Mouse (Mus musculus): ENCODE data around the gene Cox7a1. TPM values are rescaled to one million over a fixed set of nuclear protein-coding genes. Genes with fewer than 3 reads are reported as not detected.

Gene Cox7a1
- polyA plus RNA-seq, 1 experiment from 2014 or later, result 4.4 TPM

DNA sequence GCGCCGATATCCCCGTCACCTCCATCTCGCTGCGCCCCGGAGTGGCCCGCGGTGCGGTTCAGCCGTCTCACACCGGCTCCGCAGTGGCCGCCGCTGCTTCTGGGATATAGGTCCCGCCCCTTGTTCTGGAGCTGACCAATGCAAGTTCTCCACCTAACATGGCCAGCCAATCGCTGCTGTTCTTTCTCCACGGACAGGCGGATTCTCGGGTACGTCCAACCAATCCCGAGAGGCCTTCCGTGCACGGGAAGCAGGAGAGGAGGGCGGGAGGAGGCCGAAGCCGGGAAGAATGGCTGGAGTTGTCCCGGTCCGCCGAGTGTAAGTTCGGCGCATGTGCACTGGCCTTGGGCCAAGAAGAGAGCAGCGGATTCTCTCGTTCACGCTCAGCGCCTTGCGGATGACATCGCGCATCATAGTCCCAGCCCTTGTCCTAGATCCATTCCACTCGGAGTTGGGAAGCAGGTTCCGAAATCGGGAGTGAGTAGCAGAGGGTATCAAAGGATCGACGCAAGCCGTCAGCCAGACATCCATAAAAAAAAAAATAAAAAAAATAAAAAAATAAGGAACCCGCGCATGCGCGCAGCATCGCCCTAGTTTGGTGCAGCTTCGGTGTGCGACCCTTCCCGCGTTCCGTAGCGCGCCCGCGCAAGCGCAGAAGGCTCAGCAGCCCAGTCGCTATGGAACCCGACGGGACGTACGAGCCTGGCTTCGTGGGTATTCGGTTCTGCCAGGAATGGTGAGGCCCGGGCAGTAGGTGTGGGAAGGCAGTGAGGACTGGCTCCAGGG lies 47.9 kb downstream of the Cox7a1 start, which contains the start of the genes Polr2i and Tbcb:
TSS of gene Polr2i (plus strand) at position 280 of the 786 bp plus-strand sequence.
TSS of gene Tbcb (minus strand) at position 604 of the 786 bp plus-strand sequence.
- Histone ChIP-seq H3K4me1 (peaks cover 24% of the 10 kb centered on the region), H3K4me2 (peak within 1 kb of the TSS; percentile 90), H3K27ac (peak within 1 kb of the TSS; percentile 92), H3K9me3 (replicated peaks) (no peaks in the 10 kb centered on the region), H3K4me3 (peak within 1 kb of the TSS; percentile 81), H3K36me3 (peaks cover 35% of the 10 kb centered on the region), H3K9ac (peak within 1 kb of the TSS; percentile 79), H3K27me3 (replicated peaks) (no peaks in the 10 kb centered on the region)
- peak; percentile 92 for ATAC-seq
- under 1% methylated on average over 67 of the region's 67 CpGs for WGBS (ENCODE audit: insufficient replicate concordance)

DNA sequence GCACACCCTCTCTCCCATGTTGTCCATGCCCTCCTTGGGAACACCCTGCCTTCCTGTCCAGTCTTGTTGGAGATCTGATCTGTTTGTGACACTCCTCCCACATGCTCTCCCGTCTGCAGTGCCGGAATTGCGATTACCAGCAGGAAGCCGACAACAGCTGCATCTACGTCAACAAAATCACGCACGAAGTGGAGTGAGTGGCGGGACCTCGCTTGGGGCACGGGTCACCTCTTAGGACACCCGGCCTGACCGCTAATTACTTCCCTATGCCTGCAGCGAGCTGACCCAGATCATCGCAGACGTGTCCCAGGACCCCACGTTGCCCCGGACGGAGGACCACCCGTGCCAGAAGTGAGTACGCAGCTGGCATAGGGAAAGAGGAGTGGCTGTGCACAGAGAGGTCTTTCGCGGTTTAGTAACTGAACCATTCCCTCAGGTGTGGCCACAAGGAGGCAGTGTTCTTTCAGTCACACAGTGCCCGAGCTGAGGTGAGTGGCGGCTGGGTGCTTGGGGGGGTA lies 48.7 kb downstream of the Cox7a1 start:
- Histone ChIP-seq H3K4me3 (peak overlapping the region; percentile 81), H3K36me3 (peaks cover 26% of the 10 kb centered on the region), H3K4me2 (peak overlapping the region; percentile 90), H3K4me1 (peaks cover 24% of the 10 kb centered on the region), H3K27me3 (replicated peaks) (no peaks in the 10 kb centered on the region), H3K9ac (peak overlapping the region; percentile 79), H3K27ac (peak overlapping the region; percentile 92), H3K9me3 (replicated peaks) (no peaks in the 10 kb centered on the region)
- WGBS (ENCODE audit: insufficient replicate concordance), result 7% methylated on average over 24 of the region's 24 CpGs
- peak; percentile 24; the same call in 1 of the 2 replicates for ATAC-seq

DNA sequence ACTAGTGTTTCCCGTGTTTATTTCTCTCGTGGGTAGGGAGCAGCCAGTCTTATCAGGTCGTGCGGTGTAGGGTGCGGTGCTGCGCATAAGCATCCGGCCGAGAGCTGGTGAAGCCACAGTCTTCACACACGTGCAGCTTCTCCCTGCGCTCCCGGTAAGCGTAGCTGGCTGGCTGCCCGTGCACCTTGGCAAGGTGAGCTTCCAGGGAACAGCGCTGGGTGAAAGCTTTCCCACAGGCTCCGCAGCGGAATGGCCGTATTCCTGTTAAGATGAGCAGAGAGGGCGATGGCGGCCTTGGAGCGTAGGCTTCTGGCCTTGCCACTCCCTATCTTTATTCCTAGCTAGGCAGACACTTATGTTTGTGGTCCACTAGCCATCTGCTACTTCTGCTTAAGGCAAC lies 49.4 kb downstream of the Cox7a1 start:
- 81% methylated on average over 20 of the region's 20 CpGs for WGBS (ENCODE audit: insufficient replicate concordance)
- H3K36me3 ChIP-seq, result peaks cover 24% of the 10 kb centered on the region
- ATAC-seq, result no peak
- no peaks in the 10 kb centered on the region for H3K9me3 ChIP-seq (replicated peaks)
- peak overlapping the region; percentile 81 for H3K4me3 ChIP-seq
- H3K4me1 ChIP-seq, result peaks cover 24% of the 10 kb centered on the region
- peak overlapping the region; percentile 90 for H3K4me2 ChIP-seq
- H3K27me3 ChIP-seq (replicated peaks), result no peaks in the 10 kb centered on the region
- H3K9ac ChIP-seq, result peak overlapping the region; percentile 79; the same call in 1 of the 2 replicates
- 0 out of 2 replicates have a peak overlapping the region, but pooled peaks have one; percentile 92 for H3K27ac ChIP-seq

DNA sequence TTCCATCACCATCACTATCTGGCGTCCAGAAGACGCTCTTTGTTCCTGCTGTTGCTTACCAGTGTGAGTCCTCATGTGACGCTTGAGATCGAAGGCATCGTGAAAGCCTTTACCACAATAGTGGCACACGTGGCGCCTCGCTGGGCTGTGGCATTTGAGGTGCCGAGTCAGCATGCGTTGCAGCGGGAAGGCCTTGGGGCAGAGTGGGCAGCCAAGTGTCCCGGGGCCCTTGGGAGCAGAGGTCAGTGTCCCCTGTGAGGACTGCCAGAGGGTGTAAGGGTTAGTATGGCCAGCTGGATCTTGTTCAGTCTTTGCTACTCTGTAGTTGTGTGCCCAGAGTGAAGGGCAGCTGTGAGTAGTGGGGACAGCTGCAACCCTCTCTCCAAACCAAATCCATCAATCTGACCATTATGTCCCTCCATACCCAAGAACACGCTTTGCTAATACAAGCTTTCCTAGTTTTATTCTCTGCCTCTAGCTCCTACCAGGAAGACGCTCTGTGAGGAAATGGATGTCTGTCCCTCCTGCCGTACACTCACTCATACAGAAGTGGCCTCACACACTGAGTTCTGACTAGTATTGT lies 50.4 kb downstream of the Cox7a1 start:
- no peak overlapping the region for H3K9ac ChIP-seq
- no peak for ATAC-seq
- no peak overlapping the region for H3K4me2 ChIP-seq
- no peak overlapping the region for H3K27ac ChIP-seq
- peaks cover 21% of the 10 kb centered on the region for H3K36me3 ChIP-seq
- peaks cover 24% of the 10 kb centered on the region for H3K4me1 ChIP-seq
- no peak overlapping the region for H3K4me3 ChIP-seq
- H3K27me3 ChIP-seq (replicated peaks), result no peaks in the 10 kb centered on the region
- H3K9me3 ChIP-seq (replicated peaks), result no peaks in the 10 kb centered on the region
- 87% methylated on average over 15 of the region's 15 CpGs for WGBS (ENCODE audit: insufficient replicate concordance)

DNA sequence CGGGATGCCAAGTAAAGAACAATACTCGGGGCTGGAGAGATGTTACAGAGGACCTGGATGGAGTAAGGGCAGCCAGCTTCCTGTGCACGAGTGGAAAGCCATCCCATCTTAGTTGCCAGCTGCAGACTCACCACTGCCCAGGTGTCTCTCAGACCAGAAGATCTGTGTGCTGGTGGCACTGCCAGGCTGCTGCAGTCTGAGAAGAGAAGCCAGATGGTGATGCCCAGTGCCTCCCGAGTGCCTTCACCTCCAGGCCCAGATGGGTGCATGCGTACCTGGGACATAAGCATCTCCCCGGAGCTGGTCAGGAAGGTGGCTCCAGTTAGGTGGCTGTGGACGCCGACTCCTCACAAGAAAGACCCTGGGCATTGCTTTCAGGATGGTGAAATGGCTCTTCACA lies 51.1 kb downstream of the Cox7a1 start:
- Histone ChIP-seq H3K4me3 (no peak overlapping the region), H3K4me2 (no peak overlapping the region)
- WGBS (ENCODE audit: insufficient replicate concordance), result 85% methylated on average over 8 of the region's 8 CpGs

DNA sequence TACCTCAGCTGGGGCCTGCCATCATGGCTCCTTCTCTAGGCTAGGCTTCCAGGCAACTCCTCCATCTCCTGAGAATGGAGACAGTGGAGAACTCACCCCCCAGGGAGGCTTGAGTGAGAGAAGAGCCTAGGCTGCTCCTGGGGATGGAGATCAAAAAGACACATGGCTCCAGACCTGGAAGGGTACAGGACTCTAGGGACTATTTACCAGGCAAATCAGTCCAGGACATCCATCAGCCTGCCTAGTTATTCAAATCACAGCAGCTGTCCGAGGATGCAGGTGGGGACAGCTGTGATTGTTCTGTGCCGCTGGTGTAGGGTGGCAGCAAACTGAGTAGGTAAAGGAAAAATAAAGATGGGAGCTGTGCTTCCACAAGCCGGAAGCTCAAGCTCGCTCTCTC lies 51.7 kb downstream of the Cox7a1 start, which contains the start of gene Ovol3:
TSS of gene Ovol3 (minus strand) at position 101 of the 400 bp plus-strand sequence.
- Histone ChIP-seq H3K9ac (no peak within 1 kb of the TSS), H3K4me3 (no peak within 1 kb of the TSS), H3K9me3 (replicated peaks) (no peaks in the 10 kb centered on the region), H3K4me1 (peaks cover 21% of the 10 kb centered on the region), H3K36me3 (peaks cover 34% of the 10 kb centered on the region), H3K4me2 (no peak within 1 kb of the TSS), H3K27ac (no peak within 1 kb of the TSS), H3K27me3 (replicated peaks) (no peaks in the 10 kb centered on the region)
- no peak for ATAC-seq
- WGBS (ENCODE audit: insufficient replicate concordance), result 80% methylated on average over 4 of the region's 4 CpGs

More for the DNA sequence above, 51.1 kb downstream of the Cox7a1 start:
- Histone ChIP-seq H3K27ac (no peak overlapping the region), H3K9me3 (replicated peaks) (no peaks in the 10 kb centered on the region), H3K9ac (no peak overlapping the region), H3K27me3 (replicated peaks) (no peaks in the 10 kb centered on the region), H3K36me3 (peaks cover 28% of the 10 kb centered on the region), H3K4me1 (peaks cover 24% of the 10 kb centered on the region)
- ATAC-seq, result no peak

Other genes starting within 250 kb of the Cox7a1 start
- 3.6 and 4.8 TPM in 2 replicates for gene Zfp74, start 230.1 kb upstream of the Cox7a1 start, polyA plus RNA-seq (2016; fragmentation: Nextera tagmentation; extraction: Ambion mirVana)
- gene Zfp568, start 200.2 kb upstream of the Cox7a1 start, polyA plus RNA-seq (2016; fragmentation: Nextera tagmentation; extraction: Ambion mirVana), result 13.4 and 14.2 TPM in 2 replicates
- 0.60 and 0.87 TPM in 2 replicates for gene Zfp14, start 132.8 kb upstream of the Cox7a1 start, polyA plus RNA-seq (2016; fragmentation: Nextera tagmentation; extraction: Ambion mirVana)
- 1.8 and 2.0 TPM in 2 replicates for gene Zfp82, start 111.2 kb upstream of the Cox7a1 start, polyA plus RNA-seq (2016; fragmentation: Nextera tagmentation; extraction: Ambion mirVana)
- gene Gm26920, start 93.7 kb upstream of the Cox7a1 start, polyA plus RNA-seq (2016; fragmentation: Nextera tagmentation; extraction: Ambion mirVana), result 0.41 and 0.99 TPM in 2 replicates
- gene Zfp566, start 93.6 kb upstream of the Cox7a1 start, polyA plus RNA-seq (2016; fragmentation: Nextera tagmentation; extraction: Ambion mirVana), result 3.0 and 3.3 TPM in 2 replicates
- 22.6 and 24.3 TPM in 2 replicates for gene Zfp260, start 89.4 kb upstream of the Cox7a1 start, polyA plus RNA-seq (2016; fragmentation: Nextera tagmentation; extraction: Ambion mirVana)
- gene Zfp382, start 62.2 kb upstream of the Cox7a1 start, polyA plus RNA-seq (2016; fragmentation: Nextera tagmentation; extraction: Ambion mirVana), result 2.5 and 3.0 TPM in 2 replicates
- 6.8 and 6.9 TPM in 2 replicates for gene Zfp146, start 14.4 kb upstream of the Cox7a1 start, polyA plus RNA-seq (2016; fragmentation: Nextera tagmentation; extraction: Ambion mirVana)
- gene Capns1, start 14.7 kb downstream of the Cox7a1 start, polyA plus RNA-seq (2016; fragmentation: Nextera tagmentation; extraction: Ambion mirVana), result 42.6 and 49.2 TPM in 2 replicates
- 73.4 and 79.5 TPM in 2 replicates for gene Polr2i, start 47.8 kb downstream of the Cox7a1 start, polyA plus RNA-seq (2016; fragmentation: Nextera tagmentation; extraction: Ambion mirVana)
- 75.0 and 77.3 TPM in 2 replicates for gene Tbcb, start 48.1 kb downstream of the Cox7a1 start, polyA plus RNA-seq (2016; fragmentation: Nextera tagmentation; extraction: Ambion mirVana)
- gene Ovol3, start 51.6 kb downstream of the Cox7a1 start, polyA plus RNA-seq (2016; fragmentation: Nextera tagmentation; extraction: Ambion mirVana), result not detected in 2 replicates
- 0.28 TPM in 1 of 2 replicates, not detected in the other for gene Thap8, start 96.0 kb downstream of the Cox7a1 start, polyA plus RNA-seq (2016; fragmentation: Nextera tagmentation; extraction: Ambion mirVana)
- 11.5 and 11.9 TPM in 2 replicates for gene Wdr62, start 96.3 kb downstream of the Cox7a1 start, polyA plus RNA-seq (2016; fragmentation: Nextera tagmentation; extraction: Ambion mirVana)
- gene Clip3, start 107.6 kb downstream of the Cox7a1 start, polyA plus RNA-seq (2016; fragmentation: Nextera tagmentation; extraction: Ambion mirVana), result 3.2 and 4.8 TPM in 2 replicates
- 24.2 and 24.5 TPM in 2 replicates for gene Alkbh6, start 124.6 kb downstream of the Cox7a1 start, polyA plus RNA-seq (2016; fragmentation: Nextera tagmentation; extraction: Ambion mirVana)
- 11.7 and 12.1 TPM in 2 replicates for gene Syne4, start 130.7 kb downstream of the Cox7a1 start, polyA plus RNA-seq (2016; fragmentation: Nextera tagmentation; extraction: Ambion mirVana)
- 2.3 and 2.9 TPM in 2 replicates for gene E130208F15Rik, start 137.6 kb downstream of the Cox7a1 start, polyA plus RNA-seq (2016; fragmentation: Nextera tagmentation; extraction: Ambion mirVana)
- gene Sdhaf1, start 139.8 kb downstream of the Cox7a1 start, polyA plus RNA-seq (2016; fragmentation: Nextera tagmentation; extraction: Ambion mirVana), result 8.1 and 8.2 TPM in 2 replicates
- gene Lrfn3, start 178.6 kb downstream of the Cox7a1 start, polyA plus RNA-seq (2016; fragmentation: Nextera tagmentation; extraction: Ambion mirVana), result 1.9 and 2.1 TPM in 2 replicates
- gene Tyrobp, start 229.6 kb downstream of the Cox7a1 start, polyA plus RNA-seq (2016; fragmentation: Nextera tagmentation; extraction: Ambion mirVana), result 51.1 and 52.7 TPM in 2 replicates
- 3.0 and 4.1 TPM in 2 replicates for gene Hcst, start 235.7 kb downstream of the Cox7a1 start, polyA plus RNA-seq (2016; fragmentation: Nextera tagmentation; extraction: Ambion mirVana)
- gene Nfkbid, start 237.6 kb downstream of the Cox7a1 start, polyA plus RNA-seq (2016; fragmentation: Nextera tagmentation; extraction: Ambion mirVana), result 1.5 and 2.1 TPM in 2 replicates

Measured in liver, embryonic 12.5 days (tissue).